Mouse (Mus musculus) cerebellum, postnatal 25 days (tissue): ENCODE data around the gene Spaca3.

Experiments
- DNase-seq, 2 experiments: peaks; one replicate each; pipeline ENCODE4 v3.0.0; 2021; ENCODE audit warnings: mixed read lengths in 2 of 2

The Spaca3 gene

GRCm38 (mm10) chr11:80872509-80873474, 14.6 kb downstream of the Spaca3 start:
- peak; percentile 74 to 82 for DNase-seq

GRCm38 (mm10) chr11:80877131-80877651, 19.0 kb downstream of the Spaca3 start:
- peak; percentile 82 to 84 for DNase-seq

- DNase-seq = peak in 1 of 2 experiments; percentile 15
Measured at GRCm38 (mm10) chr11:80878026-80878425, 19.9 kb downstream of the Spaca3 start.

GRCm38 (mm10) chr11:80882229-80882810, 24.2 kb downstream of the Spaca3 start:
- DNase-seq = peak; percentile 47 to 67

- DNase-seq = peak; percentile 56 to 68
Measured at GRCm38 (mm10) chr11:80884521-80885231, 26.5 kb downstream of the Spaca3 start.

GRCm38 (mm10) chr11:80886365-80886764, 28.2 kb downstream of the Spaca3 start:
- DNase-seq = no peak

- peak; percentile 45 to 65 for DNase-seq
Measured at GRCm38 (mm10) chr11:80887021-80887420, 28.9 kb downstream of the Spaca3 start.

DNA sequence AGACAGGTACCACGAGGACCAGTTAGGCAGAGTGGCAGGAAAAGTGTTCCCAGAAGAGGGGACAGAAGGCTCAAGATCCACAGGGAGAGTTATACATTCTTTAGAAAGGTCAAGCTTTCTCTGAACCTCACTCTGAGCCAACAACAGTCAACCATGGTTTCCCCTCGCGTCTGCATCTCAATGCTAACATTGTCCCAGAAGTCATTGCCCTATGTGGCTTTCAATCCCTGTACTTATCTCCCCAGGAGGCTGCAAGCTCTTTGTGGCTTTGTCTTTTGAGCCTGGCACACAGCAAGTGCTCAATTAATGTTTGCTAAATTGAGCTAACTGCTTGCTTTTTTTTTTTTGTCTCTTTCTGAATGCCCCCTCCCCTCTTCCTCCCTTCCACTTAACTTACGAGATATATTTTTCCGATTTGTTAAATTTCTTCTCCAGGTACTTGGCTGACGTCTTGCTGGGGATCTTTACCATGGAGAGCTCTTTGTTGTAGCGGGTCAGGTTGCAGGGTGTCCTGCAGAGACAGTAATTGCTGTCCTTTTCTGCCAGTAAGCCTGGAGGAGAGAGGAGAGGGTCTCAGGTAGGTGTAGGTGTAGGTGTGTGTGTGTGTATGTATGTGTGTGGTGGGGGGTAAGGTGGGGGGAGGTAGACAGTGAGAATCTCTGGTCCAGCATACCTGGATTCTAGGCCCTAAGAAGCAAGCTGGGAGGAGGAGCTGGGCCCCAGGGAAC, 31.3 kb downstream of the Spaca3 start:
- no peak for DNase-seq

- peak; percentile 34 to 41 for DNase-seq
Measured at GRCm38 (mm10) chr11:80895853-80896252, 37.7 kb downstream of the Spaca3 start.

DNA sequence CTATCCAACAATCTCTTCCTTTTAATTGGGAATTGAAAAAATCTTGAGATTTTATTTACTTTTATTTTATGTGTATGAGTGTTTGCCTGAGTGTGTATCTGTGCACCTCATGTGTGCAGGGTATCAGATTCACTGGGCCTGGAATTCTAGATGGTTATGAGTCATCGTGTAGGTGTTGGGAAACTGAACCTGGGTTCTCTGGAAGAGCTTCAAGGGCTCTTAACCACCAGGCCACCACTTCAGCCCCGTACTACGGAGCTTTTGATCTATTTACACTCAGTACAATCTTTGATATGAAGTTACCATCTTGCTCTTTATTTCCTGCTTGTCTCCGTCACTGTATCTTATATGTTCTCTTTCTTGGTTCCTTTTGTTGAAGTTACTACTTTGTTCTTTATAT, 42.4 kb downstream of the Spaca3 start:
- DNase-seq = no peak

- DNase-seq = no peak
Measured at GRCm38 (mm10) chr11:80902664-80903063, 44.5 kb downstream of the Spaca3 start.

DNA sequence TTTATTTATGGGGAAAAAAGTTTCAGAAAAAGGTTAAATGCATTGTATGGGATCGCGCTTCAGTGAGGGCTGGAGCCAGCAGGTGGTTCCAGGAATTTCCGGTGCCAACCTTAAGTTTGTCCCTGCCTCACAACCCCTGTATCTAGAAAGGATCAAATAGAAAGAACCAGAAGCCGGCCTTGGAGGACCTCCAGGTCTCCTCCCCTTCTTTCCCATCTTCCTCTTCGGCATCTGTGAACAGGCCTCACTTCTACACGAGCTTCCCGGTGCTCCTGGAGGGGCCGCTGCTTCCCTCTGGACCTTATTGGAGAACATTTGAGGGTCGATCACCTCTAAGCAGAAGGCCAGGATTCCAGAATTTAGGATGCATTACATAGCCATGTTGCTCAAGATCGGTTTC, 45.3 kb downstream of the Spaca3 start:
- DNase-seq = no peak

- DNase-seq = no peak
Measured at GRCm38 (mm10) chr11:80904559-80904958, 46.4 kb downstream of the Spaca3 start.

DNA sequence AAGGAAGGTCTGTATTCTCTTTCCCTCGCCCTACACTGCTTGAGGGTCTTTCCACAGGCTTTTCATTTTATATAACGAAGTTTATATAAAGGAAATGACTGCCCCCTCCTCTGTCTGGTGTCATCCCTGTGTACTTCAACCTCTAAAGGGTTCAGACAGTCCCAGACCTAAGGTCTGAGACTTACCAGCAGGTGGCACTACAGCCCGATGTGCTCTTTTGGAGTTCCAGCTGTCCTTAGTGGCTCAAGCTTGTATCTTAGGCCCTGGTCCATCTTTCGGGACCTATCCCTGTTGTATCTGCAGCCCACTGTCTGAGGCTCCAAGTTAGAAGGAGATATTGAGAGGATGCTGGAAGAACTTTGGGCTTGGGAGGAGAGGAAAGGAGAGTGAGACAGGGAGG, 48.3 kb downstream of the Spaca3 start:
- DNase-seq = peak; percentile 79 to 88

DNA sequence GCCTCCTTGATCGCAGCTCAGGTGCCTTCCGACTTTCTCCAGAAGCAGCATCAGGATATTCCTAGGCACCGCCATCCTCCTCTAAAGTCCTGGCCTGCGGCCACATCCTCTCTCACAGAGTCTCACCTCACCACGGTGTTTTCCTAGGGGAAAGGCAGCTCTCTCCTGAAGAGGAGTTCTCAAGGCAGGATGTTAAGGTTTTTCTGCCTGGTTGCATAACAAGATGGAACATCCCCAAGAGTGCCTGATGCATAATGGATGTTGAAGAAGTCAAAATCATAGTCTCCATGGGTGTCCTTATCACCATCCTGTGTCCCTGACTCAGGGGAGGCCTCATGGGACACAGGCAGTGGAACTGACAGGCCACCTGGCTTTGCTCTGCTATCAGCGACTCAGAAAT, 49.7 kb downstream of the Spaca3 start:
- DNase-seq = no peak

- DNase-seq = no peak
Measured at GRCm38 (mm10) chr11:80912721-80913120, 54.6 kb downstream of the Spaca3 start.

DNA sequence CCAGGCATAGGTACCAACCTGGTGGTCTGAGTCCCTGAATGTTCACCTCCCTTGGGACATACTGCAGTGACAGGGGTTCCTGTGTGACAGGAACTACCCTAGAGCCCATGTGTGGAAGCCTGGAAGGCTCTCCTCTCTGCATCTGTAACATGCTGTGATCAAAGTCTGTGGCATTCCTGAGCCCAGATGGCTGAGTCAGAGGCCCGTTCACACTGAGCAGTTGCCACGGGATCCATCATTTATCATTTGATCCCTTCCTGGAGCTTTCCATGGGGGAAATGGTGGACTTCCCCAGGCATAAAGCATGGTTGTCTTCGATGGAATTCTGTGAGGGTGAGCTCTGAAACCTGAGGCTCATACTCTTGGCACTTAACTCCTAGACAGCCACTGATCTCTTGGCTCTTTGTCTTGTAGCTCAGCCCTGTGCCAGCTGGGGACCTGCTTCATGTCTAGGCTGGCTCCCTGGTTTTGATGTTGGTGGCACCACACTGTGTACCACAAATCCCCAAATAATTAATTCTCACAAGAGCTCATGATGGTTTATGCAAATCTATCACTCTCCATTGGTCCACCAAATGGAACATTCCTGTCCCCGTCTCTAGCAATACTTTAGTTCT, 55.4 kb downstream of the Spaca3 start:
- peak; percentile 46 to 52 for DNase-seq
